Mouse (Mus musculus): Measurements from ENCODE around the gene Nectin1. TPM values are rescaled to one million over a fixed set of nuclear protein-coding genes. Genes with fewer than 3 reads are reported as not detected.

Nectin1 gene
- polyA plus RNA-seq, 1 experiment from 2014 or later = 5.0 TPM

- peaks cover 91% of the 10 kb centered on the region for H3K36me3 ChIP-seq (replicated peaks)
- DNase-seq (ENCODE audit: low spot score) = no peak
- no peaks in the 10 kb centered on the region for H3K27me3 ChIP-seq (replicated peaks; ENCODE audit: low read depth, poor library complexity, severe bottlenecking)
- H3K4me1 ChIP-seq = peaks cover 35% of the 10 kb centered on the region
- 84% methylated on average over 3 of the region's 3 CpGs for WGBS
- no peaks in the 10 kb centered on the region for H3K9me3 ChIP-seq
- peak overlapping the region; percentile 40; the same call in 1 of the 2 replicates for H3K27ac ChIP-seq (replicated peaks)
- no peak overlapping the region for H3K4me3 ChIP-seq
Observed at GRCm38 (mm10) chr9:43796031-43796430, 52.2 kb downstream of the Nectin1 start.

GRCm38 (mm10) chr9:43796841-43797740, 53.3 kb downstream of the Nectin1 start:
- H3K27me3 ChIP-seq (replicated peaks; ENCODE audit: low read depth, poor library complexity, severe bottlenecking) = no peaks in the 10 kb centered on the region
- DNase-seq (ENCODE audit: low spot score) = no peak
- 78% methylated on average over 11 of the region's 11 CpGs for WGBS
- H3K4me1 ChIP-seq = peaks cover 41% of the 10 kb centered on the region
- H3K9me3 ChIP-seq = no peaks in the 10 kb centered on the region
- peaks cover 90% of the 10 kb centered on the region for H3K36me3 ChIP-seq (replicated peaks)
- 0 out of 2 replicates have a peak overlapping the region, but pooled peaks have one; percentile 32 for H3K27ac ChIP-seq (replicated peaks)
- H3K4me3 ChIP-seq = no peak overlapping the region

DNA sequence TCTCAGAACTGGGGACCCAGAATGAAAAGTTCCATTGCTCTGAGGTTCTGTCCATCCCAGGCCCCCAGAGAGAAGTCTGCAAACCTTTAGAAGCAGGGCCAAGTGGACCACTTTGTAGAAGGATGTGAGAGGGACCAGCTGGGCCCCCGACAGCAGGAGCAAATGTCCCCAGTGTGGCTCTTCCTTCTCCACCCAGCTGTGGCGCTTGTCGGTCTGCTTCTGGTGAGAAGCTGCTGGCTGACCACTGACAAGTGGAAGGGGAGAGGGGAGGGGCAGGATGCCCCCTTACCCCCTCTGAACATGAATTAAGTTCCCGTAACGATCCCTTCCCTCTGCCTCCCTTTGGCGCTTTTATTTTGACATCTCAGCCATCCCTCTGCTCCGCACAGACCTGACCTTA, 54.0 kb downstream of the Nectin1 start:
- Histone ChIP-seq H3K27ac (replicated peaks) (no peak overlapping the region), H3K36me3 (replicated peaks) (peaks cover 83% of the 10 kb centered on the region), H3K4me3 (no peak overlapping the region), H3K27me3 (replicated peaks; ENCODE audit: low read depth, poor library complexity, severe bottlenecking) (no peaks in the 10 kb centered on the region), H3K4me1 (peaks cover 41% of the 10 kb centered on the region), H3K9me3 (no peaks in the 10 kb centered on the region)
- DNase-seq (ENCODE audit: low spot score) = no peak
- 71% methylated on average over 7 of the region's 7 CpGs for WGBS

DNA sequence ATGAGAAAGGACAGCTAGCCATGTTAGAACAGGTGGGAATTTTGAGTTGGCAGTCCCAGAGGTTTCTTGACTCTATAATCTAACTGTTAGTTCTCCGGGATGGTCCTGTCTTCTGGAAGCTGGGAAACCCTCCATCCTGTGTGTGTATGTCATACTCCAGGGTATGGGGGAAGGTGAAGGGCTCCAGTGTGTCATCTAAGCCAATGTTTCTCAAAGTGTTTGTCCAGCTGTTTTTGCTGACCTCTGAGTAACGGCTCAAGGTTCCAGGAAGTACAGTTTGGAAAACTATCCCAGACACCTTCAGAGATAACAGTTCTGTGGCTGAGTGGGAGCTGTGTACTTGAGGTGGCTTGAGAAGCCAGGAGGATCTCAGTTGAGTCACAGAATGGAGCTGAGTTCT, 56.7 kb downstream of the Nectin1 start:
- no peaks in the 10 kb centered on the region for H3K9me3 ChIP-seq
- DNase-seq (ENCODE audit: low spot score) = no peak
- H3K4me1 ChIP-seq = peaks cover 29% of the 10 kb centered on the region
- H3K27ac ChIP-seq (replicated peaks) = no peak overlapping the region
- 84% methylated on average over 2 of the region's 2 CpGs for WGBS
- H3K4me3 ChIP-seq = no peak overlapping the region
- no peaks in the 10 kb centered on the region for H3K27me3 ChIP-seq (replicated peaks; ENCODE audit: low read depth, poor library complexity, severe bottlenecking)
- H3K36me3 ChIP-seq (replicated peaks) = peaks cover 76% of the 10 kb centered on the region

GRCm38 (mm10) chr9:43801911-43802310, 58.1 kb downstream of the Nectin1 start:
- WGBS = 28% methylated on average over 5 of the region's 5 CpGs
- Histone ChIP-seq H3K27ac (replicated peaks) (0 out of 2 replicates have a peak overlapping the region, but pooled peaks have one; percentile 8), H3K36me3 (replicated peaks) (peaks cover 73% of the 10 kb centered on the region), H3K9me3 (no peaks in the 10 kb centered on the region), H3K4me3 (no peak overlapping the region), H3K4me1 (peaks cover 26% of the 10 kb centered on the region), H3K27me3 (replicated peaks; ENCODE audit: low read depth, poor library complexity, severe bottlenecking) (no peaks in the 10 kb centered on the region)
- peak; percentile 72 for DNase-seq (ENCODE audit: low spot score)

DNA sequence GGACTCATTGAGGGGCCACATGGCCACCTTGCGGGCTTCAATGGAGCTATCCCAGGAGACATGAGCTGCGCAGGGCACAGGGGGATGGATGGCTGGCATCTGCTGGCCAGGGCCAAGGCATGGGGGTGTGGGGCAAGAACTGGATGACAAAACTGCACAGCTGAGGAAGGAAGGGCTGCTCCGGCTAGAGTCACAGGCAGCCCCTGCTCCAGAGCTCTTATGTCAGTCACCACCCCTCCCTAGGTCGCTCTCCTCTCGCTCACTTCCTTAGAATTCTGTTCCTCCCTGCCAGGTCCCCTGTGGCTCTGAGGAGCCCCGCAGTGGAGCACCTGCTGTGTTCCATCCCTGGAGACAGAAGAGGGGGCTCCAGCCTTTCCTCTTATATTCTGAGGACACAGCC, 63.8 kb downstream of the Nectin1 start:
- H3K27ac ChIP-seq (replicated peaks) = peak overlapping the region; percentile 54; the same call in 1 of the 2 replicates
- H3K9me3 ChIP-seq = no peaks in the 10 kb centered on the region
- peaks cover 30% of the 10 kb centered on the region for H3K36me3 ChIP-seq (replicated peaks)
- no peak overlapping the region for H3K4me3 ChIP-seq
- WGBS = 16% methylated on average over 6 of the region's 6 CpGs
- H3K27me3 ChIP-seq (replicated peaks; ENCODE audit: low read depth, poor library complexity, severe bottlenecking) = peaks cover 6% of the 10 kb centered on the region; the same call in 1 of the 2 replicates
- no peak for DNase-seq (ENCODE audit: low spot score)
- peaks cover 27% of the 10 kb centered on the region for H3K4me1 ChIP-seq

DNA sequence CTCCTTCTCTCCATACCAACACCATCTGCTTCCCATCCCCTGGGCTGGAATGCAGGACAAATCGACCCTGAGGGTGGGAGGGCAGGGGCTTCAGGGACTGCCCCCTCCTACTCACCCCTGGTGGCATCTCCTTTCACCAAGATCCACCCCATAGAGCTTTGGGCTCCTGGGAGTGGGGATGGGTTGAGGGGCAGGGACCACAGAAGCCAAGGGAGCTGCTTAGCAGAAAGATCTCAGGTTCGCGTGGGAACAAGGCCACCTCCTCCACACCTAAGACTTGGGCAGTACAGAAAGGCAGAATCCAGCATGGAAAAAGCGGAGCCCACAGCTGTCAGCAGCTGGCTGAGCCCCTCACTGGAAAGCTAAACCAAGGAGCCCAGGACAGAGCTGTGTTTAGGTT, 64.3 kb downstream of the Nectin1 start:
- Histone ChIP-seq H3K4me3 (0 out of 2 replicates have a peak overlapping the region, but pooled peaks have one; percentile 16), H3K27me3 (replicated peaks; ENCODE audit: low read depth, poor library complexity, severe bottlenecking) (peaks cover 6% of the 10 kb centered on the region; the same call in 1 of the 2 replicates), H3K27ac (replicated peaks) (peak overlapping the region; percentile 54; the same call in 1 of the 2 replicates), H3K9me3 (no peaks in the 10 kb centered on the region), H3K4me1 (peaks cover 27% of the 10 kb centered on the region), H3K36me3 (replicated peaks) (peaks cover 28% of the 10 kb centered on the region)
- 5% methylated on average over 4 of the region's 4 CpGs for WGBS
- peak; percentile 34 for DNase-seq (ENCODE audit: low spot score)

- DNase-seq (ENCODE audit: low spot score) = peak; percentile 35
- H3K9me3 ChIP-seq = no peaks in the 10 kb centered on the region
- H3K27me3 ChIP-seq (replicated peaks; ENCODE audit: low read depth, poor library complexity, severe bottlenecking) = peaks cover 6% of the 10 kb centered on the region; the same call in 1 of the 2 replicates
- 13% methylated on average over 7 of the region's 7 CpGs for whole genome bisulfite sequencing
- H3K4me3 ChIP-seq = no peak overlapping the region
- peaks cover 23% of the 10 kb centered on the region for H3K36me3 ChIP-seq (replicated peaks)
- no peak overlapping the region for H3K27ac ChIP-seq (replicated peaks)
- peaks cover 27% of the 10 kb centered on the region for H3K4me1 ChIP-seq
Observed at GRCm38 (mm10) chr9:43808546-43808945, 64.8 kb downstream of the Nectin1 start.

DNA sequence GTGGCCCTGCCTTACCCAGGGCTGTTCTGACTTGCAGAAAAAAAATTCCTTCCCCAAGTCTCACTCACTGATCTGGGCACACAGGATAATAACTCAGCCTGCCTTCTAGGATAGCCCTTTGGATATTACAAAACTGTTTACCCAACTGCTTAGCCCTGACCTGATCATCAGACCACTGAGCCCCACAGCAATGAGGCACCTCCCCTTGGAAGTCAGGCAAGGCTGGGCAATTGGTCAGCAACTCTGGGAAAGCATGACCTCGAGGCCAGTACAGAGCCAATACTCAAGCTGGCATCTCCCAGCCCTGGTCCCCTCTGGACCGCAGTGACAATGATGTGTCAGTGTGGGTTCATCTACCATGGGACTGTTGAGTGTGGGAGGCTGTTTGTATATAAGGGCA, 69.4 kb downstream of the Nectin1 start:
- no peaks in the 10 kb centered on the region for H3K27me3 ChIP-seq (replicated peaks; ENCODE audit: low read depth, poor library complexity, severe bottlenecking)
- H3K9me3 ChIP-seq = no peaks in the 10 kb centered on the region
- H3K4me1 ChIP-seq = peaks cover 15% of the 10 kb centered on the region
- no peak overlapping the region for H3K4me3 ChIP-seq
- no peak for DNase-seq (ENCODE audit: low spot score)
- no peaks in the 10 kb centered on the region for H3K36me3 ChIP-seq (replicated peaks)
- 77% methylated on average over 2 of the region's 2 CpGs for WGBS
- H3K27ac ChIP-seq (replicated peaks) = no peak overlapping the region

DNA sequence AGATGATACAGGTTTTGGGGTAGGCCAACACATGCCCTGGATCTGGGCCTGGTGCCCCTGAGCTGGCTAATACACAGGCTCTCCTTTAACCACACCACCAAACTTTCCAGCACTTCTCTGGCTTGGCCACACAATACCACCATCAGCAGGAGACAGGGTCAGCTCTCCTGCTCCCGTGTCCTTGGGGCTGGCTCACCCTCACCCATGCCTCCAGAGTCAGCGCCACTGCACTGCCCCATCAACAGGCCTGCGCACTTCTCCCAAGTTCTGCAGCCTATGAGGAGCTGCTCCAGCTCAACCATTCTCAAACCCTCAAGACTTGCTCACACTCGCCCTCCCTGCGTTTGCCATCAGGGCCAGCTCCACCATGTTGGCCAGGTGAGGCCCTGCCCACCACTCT, 78.4 kb downstream of the Nectin1 start:
- DNase-seq (ENCODE audit: low spot score) = no peak
- WGBS = 88% methylated on average over 5 of the region's 5 CpGs
- H3K9me3 ChIP-seq = no peaks in the 10 kb centered on the region
- H3K27me3 ChIP-seq (replicated peaks; ENCODE audit: low read depth, poor library complexity, severe bottlenecking) = 0 out of 2 replicates have a peak, but pooled peaks cover 4% of the 10 kb centered on the region
- no peak overlapping the region for H3K27ac ChIP-seq (replicated peaks)
- peaks cover 30% of the 10 kb centered on the region for H3K4me1 ChIP-seq
- H3K36me3 ChIP-seq (replicated peaks) = no peaks in the 10 kb centered on the region
- H3K4me3 ChIP-seq = no peak overlapping the region

- Histone ChIP-seq H3K9me3 (no peaks in the 10 kb centered on the region), H3K27ac (replicated peaks) (no peak overlapping the region), H3K27me3 (replicated peaks; ENCODE audit: low read depth, poor library complexity, severe bottlenecking) (peaks cover 12% of the 10 kb centered on the region; the same call in 1 of the 2 replicates), H3K4me3 (no peak overlapping the region), H3K36me3 (replicated peaks) (no peaks in the 10 kb centered on the region), H3K4me1 (peaks cover 38% of the 10 kb centered on the region)
- WGBS = 83% methylated on average over 5 of the region's 5 CpGs
- no peak for DNase-seq (ENCODE audit: low spot score)
Observed at GRCm38 (mm10) chr9:43825178-43825577, 81.4 kb downstream of the Nectin1 start.

DNA sequence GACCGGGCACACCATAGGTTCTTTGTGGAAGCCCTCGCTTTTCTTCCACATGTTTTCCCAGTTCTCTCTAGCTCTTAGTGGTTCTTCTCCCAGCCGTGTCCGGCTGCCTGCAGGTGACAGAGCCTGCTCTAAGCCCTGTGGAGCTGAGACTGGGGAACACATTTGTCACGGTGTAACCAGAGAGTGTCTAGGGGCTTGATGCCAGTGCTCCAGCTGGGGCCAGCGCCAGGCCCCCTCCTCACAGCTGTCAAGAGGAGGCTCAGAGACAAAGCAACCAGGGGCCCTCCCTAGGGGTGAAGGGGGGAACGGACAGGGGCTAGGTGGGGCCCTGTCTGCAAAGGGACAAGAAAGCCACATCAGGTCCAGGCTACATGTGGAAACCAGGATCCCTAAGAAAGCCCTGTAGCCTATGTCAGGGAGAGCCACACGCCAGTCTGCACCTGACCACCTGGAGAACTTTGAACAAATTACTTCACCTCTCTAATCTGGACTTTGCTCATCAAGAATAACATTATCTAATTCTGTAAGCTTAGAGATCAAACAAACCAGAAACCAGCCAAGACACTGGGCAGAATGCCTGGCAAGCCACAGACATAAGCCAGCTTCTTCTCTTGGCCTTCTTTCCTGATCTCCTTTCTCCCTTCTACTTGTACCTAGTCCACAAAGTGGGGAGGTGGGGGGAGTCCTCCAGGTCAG, 82.9 kb downstream of the Nectin1 start:
- Histone ChIP-seq H3K4me1 (peaks cover 38% of the 10 kb centered on the region), H3K9me3 (no peaks in the 10 kb centered on the region), H3K36me3 (replicated peaks) (no peaks in the 10 kb centered on the region), H3K4me3 (no peak overlapping the region), H3K27me3 (replicated peaks; ENCODE audit: low read depth, poor library complexity, severe bottlenecking) (peaks cover 12% of the 10 kb centered on the region; the same call in 1 of the 2 replicates), H3K27ac (replicated peaks) (peak overlapping the region; percentile 11)
- DNase-seq (ENCODE audit: low spot score) = no peak
- 51% methylated on average over 8 of the region's 8 CpGs for WGBS

All from embryonic facial prominence, embryonic 10.5 days (tissue).